Mouse (Mus musculus) adrenal gland, adult 18-20 months (tissue): ENCODE results near the gene Alkbh7. TPM values are rescaled to one million over a fixed set of nuclear protein-coding genes. Genes with fewer than 3 reads are reported as not detected.

Source experiments
- DNase-seq, 2 experiments: peaks; one replicate each; pipeline ENCODE4 v3.0.0; 2021 to 2022; ENCODE audit warnings: low spot score in 2 of 2
- total RNA-seq, 2 experiments: library from RNA; stranded (reverse); gene quantifications; 1 replicate in 1 of 2; 2 replicates in 1 of 2; pipeline ENCODE4 v1.2.3; 2021

Alkbh7 gene
- total RNA-seq, 2 experiments from 2014 or later, result 44.2 to 65.2 TPM

DNA sequence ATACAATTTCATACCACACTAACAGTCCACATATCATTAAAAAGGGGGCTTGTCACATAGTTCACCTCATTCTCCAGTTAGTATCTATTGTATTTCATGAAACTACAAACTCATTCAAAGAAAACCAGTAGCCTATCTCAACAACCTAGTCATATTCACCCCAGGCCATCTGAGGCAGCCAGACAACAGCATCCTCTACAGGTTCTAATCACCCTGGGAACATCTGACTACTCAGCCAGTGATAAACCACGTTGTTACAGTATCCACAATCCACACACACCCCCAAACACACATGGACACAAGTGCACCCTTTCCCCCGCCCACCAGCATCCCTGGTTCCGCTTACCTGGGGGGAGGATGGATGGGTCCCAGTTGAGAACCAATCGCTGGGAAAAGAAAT, 30.3 kb downstream of the Alkbh7 start:
- DNase-seq, result no peak

DNA sequence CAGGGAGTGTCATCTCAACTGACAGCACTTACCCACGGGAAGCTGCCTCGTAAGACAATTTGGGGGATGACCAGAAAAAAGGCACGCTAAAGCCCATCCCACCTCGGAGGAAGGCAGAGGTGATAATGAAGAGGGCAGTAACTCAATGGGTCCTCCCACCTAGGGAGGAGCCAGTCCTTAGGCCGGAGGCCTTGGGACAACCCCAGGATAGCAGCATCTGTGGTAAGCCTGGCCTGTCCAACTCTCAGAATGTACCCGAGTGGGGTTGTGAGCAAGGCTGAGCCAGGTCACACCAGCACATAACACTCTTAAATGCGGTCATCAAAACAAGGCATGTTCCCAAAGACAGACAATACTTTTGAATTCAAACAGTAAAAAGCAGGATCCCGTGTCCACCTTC, 32.6 kb downstream of the Alkbh7 start:
- no peak for DNase-seq

- DNase-seq, result peak in 1 of 2 experiments; percentile 60
These were observed 34.0 kb downstream of the Alkbh7 start, which contains the start of gene Khsrp for GRCm38 (mm10) chr17:57030931-57031660. Gene Khsrp (minus strand): TSS chr17:57031522.

DNA sequence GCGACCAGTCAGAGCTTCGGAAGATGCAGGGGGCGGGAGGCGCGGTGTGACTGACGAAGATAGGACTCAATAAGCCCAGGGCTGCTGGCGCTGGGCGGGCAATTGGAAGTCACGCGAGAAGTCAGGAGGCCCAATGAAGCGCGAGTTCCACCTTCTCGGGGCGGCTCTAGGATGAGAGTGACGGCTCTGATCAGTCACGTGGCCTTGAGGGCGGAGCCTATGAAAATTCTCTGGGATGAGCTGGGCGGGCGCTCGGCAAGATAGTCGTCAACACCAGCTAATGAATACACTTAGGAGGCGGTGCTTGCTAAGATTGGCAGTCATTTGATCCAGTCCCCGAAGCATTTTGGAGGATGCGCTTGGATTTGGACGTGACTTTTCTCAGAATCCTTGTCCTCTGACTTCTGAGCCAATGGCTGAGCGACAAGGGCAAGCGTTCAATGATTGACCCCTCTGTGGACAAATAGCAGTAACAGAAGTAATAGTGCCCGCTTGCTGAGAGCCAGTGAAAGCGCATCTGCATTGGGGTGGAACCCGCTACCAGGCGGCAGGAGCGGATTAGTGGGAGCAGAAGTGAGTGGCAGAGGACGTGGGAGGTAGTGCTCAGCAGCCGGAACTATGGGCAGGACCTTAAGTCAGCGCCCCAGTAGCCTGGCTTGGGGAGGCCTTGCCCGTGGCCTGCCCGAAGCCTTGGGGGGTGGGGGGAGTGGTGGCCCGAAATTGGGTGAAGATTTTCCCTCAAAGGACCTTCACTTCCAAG, 34.7 kb downstream of the Alkbh7 start:
- DNase-seq, result peak; percentile 91 to 94

- no peak for DNase-seq
These were observed 35.7 kb downstream of the Alkbh7 start for GRCm38 (mm10) chr17:57032854-57033253.

- no peak for DNase-seq
These were observed 41.8 kb downstream of the Alkbh7 start for GRCm38 (mm10) chr17:57038978-57039377.

- DNase-seq, result no peak
These were observed 44.4 kb downstream of the Alkbh7 start, which contains the start of gene Slc25a41 for GRCm38 (mm10) chr17:57041554-57041953. Gene Slc25a41 (minus strand): TSS chr17:57041654.

- DNase-seq, result no peak
These were observed 50.3 kb downstream of the Alkbh7 start for GRCm38 (mm10) chr17:57047406-57047805.

- DNase-seq, result no peak
These were observed 51.7 kb downstream of the Alkbh7 start for GRCm38 (mm10) chr17:57048816-57049215.

Other genes starting within 250 kb of the Alkbh7 start
- gene Nrtn, start 239.8 kb upstream of the Alkbh7 start, total RNA-seq, result 1 to 10 TPM; 3.4 to 4.0 TPM
- 10 to 100 TPM; 28.3 to 31.3 TPM for gene Dus3l, start 232.6 kb upstream of the Alkbh7 start, total RNA-seq
- gene Prr22, start 227.1 kb upstream of the Alkbh7 start, total RNA-seq, result under 1 TPM; 0.48 to 0.93 TPM
- gene Rfx2, start 166.3 kb upstream of the Alkbh7 start, total RNA-seq, result 1 to 10 TPM; 3.8 to 5.6 TPM
- under 1 TPM in 1 of 2 experiments, not detected in 1; 0.27 TPM for gene Acsbg2, start 122.9 kb upstream of the Alkbh7 start, total RNA-seq
- 1 to 10 TPM in 1 of 2 experiments, under 1 TPM in 1; 0.83 to 2.9 TPM for gene 1700061G19Rik, start 121.9 kb upstream of the Alkbh7 start, total RNA-seq
- gene Mllt1, start 61.9 kb upstream of the Alkbh7 start, total RNA-seq, result 10 to 100 TPM; 31.1 to 32.4 TPM
- gene Acer1, start 15.2 kb upstream of the Alkbh7 start, total RNA-seq, result under 1 TPM in 1 of 2 experiments, not detected in 1; 0.13 TPM
- 100 to 1,000 TPM; 111 to 124 TPM for gene Clpp, start 7.0 kb upstream of the Alkbh7 start, total RNA-seq
- 1 to 10 TPM in 1 of 2 experiments, not detected in 1; 1.3 TPM for gene Pspn, start 2.7 kb downstream of the Alkbh7 start, total RNA-seq
- gene Gtf2f1, start 13.9 kb downstream of the Alkbh7 start, total RNA-seq, result 10 to 100 TPM; 56.4 to 72.1 TPM
- under 1 TPM in 1 of 2 experiments, not detected in 1; 0.26 TPM for gene Gm17949, start 14.1 kb downstream of the Alkbh7 start, total RNA-seq
- 10 to 100 TPM; 84.2 to 92.7 TPM for gene Khsrp, start 34.2 kb downstream of the Alkbh7 start, total RNA-seq
- gene Slc25a41, start 44.3 kb downstream of the Alkbh7 start, total RNA-seq, result not detected
- gene Crb3, start 61.8 kb downstream of the Alkbh7 start, total RNA-seq, result under 1 TPM; 0.36 to 0.67 TPM
- 100 to 1,000 TPM in 1 of 2 experiments, 10 to 100 TPM in 1; 73.2 to 108 TPM for gene Slc25a23, start 62.5 kb downstream of the Alkbh7 start, total RNA-seq
- gene Dennd1c, start 81.2 kb downstream of the Alkbh7 start, total RNA-seq, result 1 to 10 TPM; 1.3 to 2.3 TPM
- gene Tubb4a, start 90.4 kb downstream of the Alkbh7 start, total RNA-seq, result 1 to 10 TPM; 4.0 to 4.3 TPM
- under 1 TPM; 0.38 to 0.63 TPM for gene Tnfsf9, start 108.0 kb downstream of the Alkbh7 start, total RNA-seq
- gene Cd70, start 152.4 kb downstream of the Alkbh7 start, total RNA-seq, result not detected
- under 1 TPM in 1 of 2 experiments, not detected in 1; 0.36 TPM for gene Tnfsf14, start 196.8 kb downstream of the Alkbh7 start, total RNA-seq
- 100 to 1,000 TPM; 184 to 696 TPM for gene C3, start 230.8 kb downstream of the Alkbh7 start, total RNA-seq